Mouse (Mus musculus) kidney, adult 2 months (tissue): ENCODE data around the gene Bola3. TPM values are rescaled to one million over a fixed set of nuclear protein-coding genes. Genes with fewer than 3 reads are reported as not detected.
A peak's percentile ranks its signal among the peaks of the same experiment; 100 is the strongest.

Source experiments
- DNase-seq: peaks from one replicate; pipeline ENCODE4 v3.0.0; 2021
- H3K27ac ChIP-seq: fragments of 200-500 bp; 2 replicates; pipeline ENCODE4 v1.5.1; 2012; ENCODE audit warnings: low read depth, low read length, control low read depth, inconsistent platforms; ENCODE audit not compliant: insufficient read depth
- H3K27me3 ChIP-seq: fragments of 200-500 bp; replicated peaks from 2 replicates; pipeline ENCODE4 v1.6.1; 2012; ENCODE audit warnings: mild to moderate bottlenecking, moderate library complexity, low read length, inconsistent platforms; ENCODE audit not compliant: control insufficient read depth, insufficient read depth
- H3K36me3 ChIP-seq: fragments of 200-500 bp; 2 replicates; pipeline ENCODE4 v1.6.1; 2012; ENCODE audit warnings: mild to moderate bottlenecking, moderate library complexity, low read length, inconsistent platforms; ENCODE audit not compliant: control insufficient read depth, insufficient read depth
- H3K4me1 ChIP-seq: fragments of 200-500 bp; 2 replicates; pipeline ENCODE4 v1.6.1; 2011; ENCODE audit warnings: low read length; ENCODE audit not compliant: control insufficient read depth, insufficient read depth
- H3K4me3 ChIP-seq: fragments of 200-500 bp; 2 replicates; pipeline ENCODE4 v1.5.1; 2011; ENCODE audit warnings: mild to moderate bottlenecking, low read depth, low read length, control low read depth; ENCODE audit not compliant: insufficient read depth
- CTCF ChIP-seq: fragments of 200-500 bp; conservative IDR thresholded peaks from 2 replicates; pipeline ENCODE4 v1.5.1; 2011; ENCODE audit warnings: low read depth, mild to moderate bottlenecking, control low read depth, low read length, moderate library complexity, mixed read lengths; ENCODE audit not compliant: insufficient read depth, insufficient read length
- POLR2A ChIP-seq: fragments of 200-500 bp; IDR thresholded peaks from one replicate; pipeline ENCODE4 v1.6.1; 2011; ENCODE audit warnings: low read depth, low read length, control low read depth
- WGBS: fragments of 180-500 bp; shearing (Covaris S2); methylation state at CpG from one replicate; pipeline ENCODE4 v1.1.7; 2018; 5-methylcytosine and 5-hydroxymethylcytosine counted together
- polyA plus RNA-seq: library from polyadenylated mRNA; depleted of rRNA; stranded (reverse); fragments of >200 nt; gene quantifications from 2 replicates; pipeline ENCODE4 v1.2.3, GENCODE M21; 2012; rRNA removed

Bola3 gene
- 85.2 and 125 TPM in 2 replicates for polyA plus RNA-seq

- peak within 1 kb of the TSS; percentile 46 for H3K27ac ChIP-seq
- no peak for DNase-seq
- peaks cover 10% of the 10 kb centered on the region; the same call in 1 of the 2 replicates for H3K4me1 ChIP-seq
- 28% methylated on average over 6 of the region's 6 CpGs for WGBS
- no peaks in the 10 kb centered on the region for H3K27me3 ChIP-seq
- no peaks in the 10 kb centered on the region for H3K36me3 ChIP-seq
- TF ChIP-seq CTCF = no peak
- no peak for TF ChIP-seq POLR2A
- H3K4me3 ChIP-seq = peak within 1 kb of the TSS; percentile 87
Observed at GRCm38 (mm10) chr6:83348873-83349272, at the start of gene Bola3. Gene Bola3 (plus strand): TSS chr6:83349147.

- H3K4me3 ChIP-seq = no peak overlapping the region
- H3K4me1 ChIP-seq = no peaks in the 10 kb centered on the region
- H3K27me3 ChIP-seq = no peaks in the 10 kb centered on the region
- H3K27ac ChIP-seq = no peak overlapping the region
- H3K36me3 ChIP-seq = no peaks in the 10 kb centered on the region
- 85% methylated on average over 7 of the region's 7 CpGs for WGBS
- no peak for DNase-seq
- TF ChIP-seq CTCF (no peak), POLR2A (no peak)
Observed at GRCm38 (mm10) chr6:83300447-83301229, 48.3 kb upstream of the Bola3 start.

- no peaks in the 10 kb centered on the region for H3K36me3 ChIP-seq
- TF ChIP-seq CTCF (no peak), POLR2A (no peak)
- H3K4me1 ChIP-seq = no peaks in the 10 kb centered on the region
- no peaks in the 10 kb centered on the region for H3K27me3 ChIP-seq
- WGBS = 81% methylated on average over 2 of the region's 2 CpGs
- H3K27ac ChIP-seq = no peak overlapping the region
- no peak for DNase-seq
- no peak overlapping the region for H3K4me3 ChIP-seq
Observed at GRCm38 (mm10) chr6:83301294-83301693, 47.7 kb upstream of the Bola3 start.

GRCm38 (mm10) chr6:83302264-83302663 lies 46.7 kb upstream of the Bola3 start:
- H3K4me1 ChIP-seq = no peaks in the 10 kb centered on the region
- no peaks in the 10 kb centered on the region for H3K27me3 ChIP-seq
- H3K36me3 ChIP-seq = no peaks in the 10 kb centered on the region
- no peak overlapping the region for H3K27ac ChIP-seq
- H3K4me3 ChIP-seq = no peak overlapping the region
- no peak for TF ChIP-seq POLR2A
- no peak for TF ChIP-seq CTCF
- DNase-seq = peak; percentile 58
- WGBS = 49% methylated on average over 5 of the region's 5 CpGs

- no peaks in the 10 kb centered on the region for H3K4me1 ChIP-seq
- H3K4me3 ChIP-seq = no peak overlapping the region
- DNase-seq = no peak
- H3K36me3 ChIP-seq = no peaks in the 10 kb centered on the region
- H3K27me3 ChIP-seq = no peaks in the 10 kb centered on the region
- no peak overlapping the region for H3K27ac ChIP-seq
- TF ChIP-seq CTCF = no peak
- TF ChIP-seq POLR2A = no peak
- WGBS = 90% methylated on average over 7 of the region's 7 CpGs
Observed at GRCm38 (mm10) chr6:83309017-83309416, 39.9 kb upstream of the Bola3 start.

GRCm38 (mm10) chr6:83311206-83311605 lies 37.7 kb upstream of the Bola3 start:
- TF ChIP-seq POLR2A (no peak), CTCF (no peak)
- H3K4me3 ChIP-seq = no peak overlapping the region
- H3K27me3 ChIP-seq = no peaks in the 10 kb centered on the region
- DNase-seq = no peak
- no peaks in the 10 kb centered on the region for H3K36me3 ChIP-seq
- H3K27ac ChIP-seq = no peak overlapping the region
- H3K4me1 ChIP-seq = no peaks in the 10 kb centered on the region
- 95% methylated on average over 11 of the region's 11 CpGs for WGBS

- H3K27me3 ChIP-seq = no peaks in the 10 kb centered on the region
- no peak overlapping the region for H3K4me3 ChIP-seq
- no peak overlapping the region for H3K27ac ChIP-seq
- WGBS = 68% methylated on average over 7 of the region's 7 CpGs
- H3K36me3 ChIP-seq = no peaks in the 10 kb centered on the region
- TF ChIP-seq CTCF (no peak), POLR2A (no peak)
- H3K4me1 ChIP-seq = no peaks in the 10 kb centered on the region
- DNase-seq = peak; percentile 51
Observed at GRCm38 (mm10) chr6:83312021-83312420, 36.9 kb upstream of the Bola3 start.
